Mouse (Mus musculus) cerebellum, adult 2 months (tissue): ENCODE data around the gene C1ql1.
A peak's percentile ranks its signal among the peaks of the same experiment; 100 is the strongest.

ENCODE experiments used
- CTCF ChIP-seq: fragments of 200-500 bp; IDR thresholded peaks from 2 replicates; pipeline ENCODE4 v1.5.1; 2011; ENCODE audit warnings: low read depth, mild to moderate bottlenecking, control low read depth, low read length, moderate library complexity, borderline replicate concordance; ENCODE audit not compliant: insufficient read depth
- POLR2A ChIP-seq: fragments of 200-500 bp; IDR thresholded peaks from 2 replicates; pipeline ENCODE4 v1.6.1; 2011; ENCODE audit warnings: low read length, control low read depth, borderline replicate concordance; ENCODE audit not compliant: insufficient read depth

- peak; percentile 77 for TF ChIP-seq CTCF
- no peak for TF ChIP-seq POLR2A
Measured at GRCm38 (mm10) chr11:102893015-102893651, 53.4 kb downstream of the C1ql1 start.
